Mouse (Mus musculus): ENCODE measurements around the gene Tmem116. TPM values are rescaled to one million over a fixed set of nuclear protein-coding genes. Genes with fewer than 3 reads are reported as not detected.

Gene Tmem116
- total and polyA plus RNA-seq, 2 experiments from 2014 or later, result 0.66 to 2.5 TPM

DNA sequence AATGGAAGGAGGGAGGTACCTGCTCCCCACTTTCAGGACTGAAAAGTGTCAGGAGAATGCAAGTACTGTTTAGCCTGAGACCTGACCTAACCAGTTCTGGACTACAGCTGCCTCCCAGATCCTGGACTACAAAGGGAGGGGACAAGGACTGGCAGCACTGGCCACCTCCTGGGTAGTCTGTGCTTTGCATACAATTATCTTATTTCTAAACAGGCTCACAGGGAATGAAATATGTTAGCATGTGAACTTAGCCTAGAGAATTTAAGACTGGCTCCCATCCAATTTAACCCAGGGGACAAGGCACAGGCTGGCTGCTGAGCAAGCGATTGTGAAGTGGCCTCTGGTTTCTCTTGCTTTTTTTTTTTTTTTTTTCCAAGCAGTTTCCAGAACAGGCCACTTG is 119.1 kb downstream of the Tmem116 start:
- H3K9ac ChIP-seq (replicated peaks; ENCODE audit: low read length, poor library complexity, severe bottlenecking), result no peak overlapping the region
- no peak for TF ChIP-seq CTCF (IDR thresholded peaks at IDR 0.05)
- DNase-seq (ENCODE audit: low spot score) (no peak), ATAC-seq (ENCODE audit: low FRiP score) (no peak)
- no peaks in the 10 kb centered on the region for H3K4me1 ChIP-seq (ENCODE audit: insufficient read depth, low read length)
- H3K36me3 ChIP-seq (ENCODE audit: insufficient read depth, low read length), result peaks cover 43% of the 10 kb centered on the region
- H3K27me3 ChIP-seq (ENCODE audit: insufficient read depth, low read length), result no peaks in the 10 kb centered on the region
- 73% methylated on average over 1 of the region's 1 CpGs for WGBS
- H3K9me3 ChIP-seq (ENCODE audit: low read length), result no peaks in the 10 kb centered on the region
- H3K4me3 ChIP-seq (ENCODE audit: low read depth, low read length), result no peak overlapping the region
- no peak overlapping the region for H3K4me2 ChIP-seq (ENCODE audit: low read depth, low read length, poor library complexity, severe bottlenecking)
- H3K27ac ChIP-seq (ENCODE audit: low read depth, low read length), result no peak overlapping the region

Other genes starting within 250 kb of the Tmem116 start
- gene Rpl6, start 247.4 kb upstream of the Tmem116 start, total RNA-seq (2014; rRNA removed), result 463 and 476 TPM in 2 replicates
- gene Rpl6, start 247.4 kb upstream of the Tmem116 start, polyA plus RNA-seq (2015; fragmentation: Nextera tagmentation; extraction: Ambion mirVana), result 360 and 362 TPM in 2 replicates
- 141 and 153 TPM in 2 replicates for gene Hectd4, start 231.7 kb upstream of the Tmem116 start, total RNA-seq (2014; rRNA removed)
- gene Hectd4, start 231.7 kb upstream of the Tmem116 start, polyA plus RNA-seq (2015; fragmentation: Nextera tagmentation; extraction: Ambion mirVana), result 16.4 and 17.9 TPM in 2 replicates
- gene Trafd1, start 66.3 kb upstream of the Tmem116 start, total RNA-seq (2014; rRNA removed), result 98.2 and 110 TPM in 2 replicates
- gene Trafd1, start 66.3 kb upstream of the Tmem116 start, polyA plus RNA-seq (2015; fragmentation: Nextera tagmentation; extraction: Ambion mirVana), result 119 and 124 TPM in 2 replicates
- gene Naa25, start 54.0 kb upstream of the Tmem116 start, total RNA-seq (2014; rRNA removed), result 41.8 and 45.1 TPM in 2 replicates
- 37.8 and 42.1 TPM in 2 replicates for gene Naa25, start 54.0 kb upstream of the Tmem116 start, polyA plus RNA-seq (2015; fragmentation: Nextera tagmentation; extraction: Ambion mirVana)
- gene Erp29, start 613 bp downstream of the Tmem116 start, total RNA-seq (2014; rRNA removed), result 70.8 and 86.6 TPM in 2 replicates
- gene Erp29, start 613 bp downstream of the Tmem116 start, polyA plus RNA-seq (2015; fragmentation: Nextera tagmentation; extraction: Ambion mirVana), result 187 and 202 TPM in 2 replicates
- gene Adam1b, start 51.5 kb downstream of the Tmem116 start, total RNA-seq (2014; rRNA removed), result not detected in 2 replicates
- not detected in 2 replicates for gene Adam1b, start 51.5 kb downstream of the Tmem116 start, polyA plus RNA-seq (2015; fragmentation: Nextera tagmentation; extraction: Ambion mirVana)
- gene Adam1a, start 93.6 kb downstream of the Tmem116 start, total RNA-seq (2014; rRNA removed), result 17.0 and 21.0 TPM in 2 replicates
- gene Adam1a, start 93.6 kb downstream of the Tmem116 start, polyA plus RNA-seq (2015; fragmentation: Nextera tagmentation; extraction: Ambion mirVana), result 1.8 and 2.4 TPM in 2 replicates
- gene Gm42878, start 93.6 kb downstream of the Tmem116 start, total RNA-seq (2014; rRNA removed), result 0.71 TPM in 1 of 2 replicates, not detected in the other
- gene Gm42878, start 93.6 kb downstream of the Tmem116 start, polyA plus RNA-seq (2015; fragmentation: Nextera tagmentation; extraction: Ambion mirVana), result not detected in 2 replicates
- 72.7 and 78.0 TPM in 2 replicates for gene Mapkapk5, start 94.0 kb downstream of the Tmem116 start, total RNA-seq (2014; rRNA removed)
- gene Mapkapk5, start 94.0 kb downstream of the Tmem116 start, polyA plus RNA-seq (2015; fragmentation: Nextera tagmentation; extraction: Ambion mirVana), result 45.3 and 45.8 TPM in 2 replicates
- gene Aldh2, start 141.9 kb downstream of the Tmem116 start, total RNA-seq (2014; rRNA removed), result 104 TPM in 2 replicates
- 139 and 147 TPM in 2 replicates for gene Aldh2, start 141.9 kb downstream of the Tmem116 start, polyA plus RNA-seq (2015; fragmentation: Nextera tagmentation; extraction: Ambion mirVana)
- gene Acad12, start 167.0 kb downstream of the Tmem116 start, total RNA-seq (2014; rRNA removed), result 2.0 and 2.1 TPM in 2 replicates
- gene Acad12, start 167.0 kb downstream of the Tmem116 start, polyA plus RNA-seq (2015; fragmentation: Nextera tagmentation; extraction: Ambion mirVana), result 1.8 and 2.1 TPM in 2 replicates
- 1.7 TPM in 2 replicates for gene Acad10, start 208.6 kb downstream of the Tmem116 start, total RNA-seq (2014; rRNA removed)
- gene Acad10, start 208.6 kb downstream of the Tmem116 start, polyA plus RNA-seq (2015; fragmentation: Nextera tagmentation; extraction: Ambion mirVana), result 1.3 and 1.4 TPM in 2 replicates
- 47.3 and 48.2 TPM in 2 replicates for gene Brap, start 208.7 kb downstream of the Tmem116 start, total RNA-seq (2014; rRNA removed)
- gene Brap, start 208.7 kb downstream of the Tmem116 start, polyA plus RNA-seq (2015; fragmentation: Nextera tagmentation; extraction: Ambion mirVana), result 43.5 and 43.6 TPM in 2 replicates